Mouse (Mus musculus): ENCODE measurements around the gene Slc16a3. TPM values are rescaled to one million over a fixed set of nuclear protein-coding genes. Genes with fewer than 3 reads are reported as not detected.

Gene Slc16a3
- total and polyA plus RNA-seq, 2 experiments from 2014 or later: 3.6 to 9.0 TPM

- H3K9me3 ChIP-seq (ENCODE audit: low read length): no peaks in the 10 kb centered on the region
- H3K4me3 ChIP-seq (ENCODE audit: low read depth, low read length): no peak overlapping the region
- H3K4me1 ChIP-seq (ENCODE audit: insufficient read depth): no peaks in the 10 kb centered on the region
- H3K9ac ChIP-seq: no peak overlapping the region
- H3K4me2 ChIP-seq (ENCODE audit: low read depth): no peak overlapping the region
- DNase-seq (no peak), ATAC-seq (no peak)
- H3K27me3 ChIP-seq (ENCODE audit: insufficient read depth, low read length): no peaks in the 10 kb centered on the region
- no peaks in the 10 kb centered on the region for H3K36me3 ChIP-seq (ENCODE audit: insufficient read depth)
- WGBS: 47% methylated on average over 4 of the region's 4 CpGs
- no peak overlapping the region for H3K27ac ChIP-seq (ENCODE audit: low read depth, low read length)
- TF ChIP-seq CTCF (IDR thresholded peaks at IDR 0.05; ENCODE audit: low read depth): no peak
Measured at GRCm38 (mm10) chr11:121001966-121002365, 53.7 kb downstream of the Slc16a3 start.

- H3K27ac ChIP-seq (ENCODE audit: low read depth, low read length): no peak overlapping the region
- no peak for ATAC-seq
- no peaks in the 10 kb centered on the region for H3K4me1 ChIP-seq (ENCODE audit: insufficient read depth)
- H3K4me3 ChIP-seq (ENCODE audit: low read depth, low read length): no peak overlapping the region
- DNase-seq: no peak
- H3K9ac ChIP-seq: no peak overlapping the region
- WGBS: 57% methylated on average over 5 of the region's 5 CpGs
- H3K9me3 ChIP-seq (ENCODE audit: low read length): no peaks in the 10 kb centered on the region
- no peaks in the 10 kb centered on the region for H3K36me3 ChIP-seq (ENCODE audit: insufficient read depth)
- no peak for TF ChIP-seq CTCF (IDR thresholded peaks at IDR 0.05; ENCODE audit: low read depth)
- H3K4me2 ChIP-seq (ENCODE audit: low read depth): no peak overlapping the region
- no peaks in the 10 kb centered on the region for H3K27me3 ChIP-seq (ENCODE audit: insufficient read depth, low read length)
Measured at GRCm38 (mm10) chr11:121004281-121004680, 56.0 kb downstream of the Slc16a3 start.

GRCm38 (mm10) chr11:121006184-121006583 lies 57.9 kb downstream of the Slc16a3 start:
- Histone ChIP-seq H3K4me2 (ENCODE audit: low read depth) (no peak overlapping the region), H3K27ac (ENCODE audit: low read depth, low read length) (no peak overlapping the region), H3K9me3 (ENCODE audit: low read length) (no peaks in the 10 kb centered on the region), H3K4me3 (ENCODE audit: low read depth, low read length) (no peak overlapping the region), H3K27me3 (ENCODE audit: insufficient read depth, low read length) (no peaks in the 10 kb centered on the region), H3K4me1 (ENCODE audit: insufficient read depth) (no peaks in the 10 kb centered on the region), H3K36me3 (ENCODE audit: insufficient read depth) (no peaks in the 10 kb centered on the region), H3K9ac (no peak overlapping the region)
- DNase-seq (no peak), ATAC-seq (no peak)
- WGBS: 85% methylated on average over 6 of the region's 6 CpGs
- no peak for TF ChIP-seq CTCF (IDR thresholded peaks at IDR 0.05; ENCODE audit: low read depth)

- ATAC-seq (no peak), DNase-seq (no peak)
- H3K4me3 ChIP-seq (ENCODE audit: low read depth, low read length): no peak overlapping the region
- H3K4me1 ChIP-seq (ENCODE audit: insufficient read depth): no peaks in the 10 kb centered on the region
- no peaks in the 10 kb centered on the region for H3K9me3 ChIP-seq (ENCODE audit: low read length)
- WGBS: 95% methylated on average over 3 of the region's 3 CpGs
- no peak overlapping the region for H3K27ac ChIP-seq (ENCODE audit: low read depth, low read length)
- no peaks in the 10 kb centered on the region for H3K27me3 ChIP-seq (ENCODE audit: insufficient read depth, low read length)
- H3K4me2 ChIP-seq (ENCODE audit: low read depth): no peak overlapping the region
- no peak overlapping the region for H3K9ac ChIP-seq
- no peak for TF ChIP-seq CTCF (IDR thresholded peaks at IDR 0.05; ENCODE audit: low read depth)
- no peaks in the 10 kb centered on the region for H3K36me3 ChIP-seq (ENCODE audit: insufficient read depth)
Measured at GRCm38 (mm10) chr11:121010044-121010755, 61.9 kb downstream of the Slc16a3 start.

Other genes starting within 250 kb of the Slc16a3 start
- 28.5 and 52.1 TPM in 2 replicates for gene Cenpx, start 234.7 kb upstream of the Slc16a3 start, total RNA-seq (2014; rRNA removed)
- gene Cenpx, start 234.7 kb upstream of the Slc16a3 start, polyA plus RNA-seq (2015; fragmentation: Nextera tagmentation; extraction: Ambion mirVana): 91.3 and 114 TPM in 2 replicates
- 57.6 and 58.4 TPM in 2 replicates for gene Lrrc45, start 234.6 kb upstream of the Slc16a3 start, total RNA-seq (2014; rRNA removed)
- gene Lrrc45, start 234.6 kb upstream of the Slc16a3 start, polyA plus RNA-seq (2015; fragmentation: Nextera tagmentation; extraction: Ambion mirVana): 31.0 and 41.0 TPM in 2 replicates
- 598 and 666 TPM in 2 replicates for gene Rac3, start 227.0 kb upstream of the Slc16a3 start, total RNA-seq (2014; rRNA removed)
- gene Rac3, start 227.0 kb upstream of the Slc16a3 start, polyA plus RNA-seq (2015; fragmentation: Nextera tagmentation; extraction: Ambion mirVana): 681 and 697 TPM in 2 replicates
- 7.2 and 13.2 TPM in 2 replicates for gene Dcxr, start 221.2 kb upstream of the Slc16a3 start, total RNA-seq (2014; rRNA removed)
- 11.2 and 12.7 TPM in 2 replicates for gene Dcxr, start 221.2 kb upstream of the Slc16a3 start, polyA plus RNA-seq (2015; fragmentation: Nextera tagmentation; extraction: Ambion mirVana)
- 3.6 and 4.8 TPM in 2 replicates for gene Cbr2, start 216.4 kb upstream of the Slc16a3 start, total RNA-seq (2014; rRNA removed)
- 3.1 and 4.9 TPM in 2 replicates for gene Cbr2, start 216.4 kb upstream of the Slc16a3 start, polyA plus RNA-seq (2015; fragmentation: Nextera tagmentation; extraction: Ambion mirVana)
- 0.95 and 1.8 TPM in 2 replicates for gene Hmga1b, start 185.7 kb upstream of the Slc16a3 start, total RNA-seq (2014; rRNA removed)
- gene Hmga1b, start 185.7 kb upstream of the Slc16a3 start, polyA plus RNA-seq (2015; fragmentation: Nextera tagmentation; extraction: Ambion mirVana): 1.6 and 1.7 TPM in 2 replicates
- gene Rfng, start 164.3 kb upstream of the Slc16a3 start, total RNA-seq (2014; rRNA removed): 61.9 and 82.8 TPM in 2 replicates
- 114 and 125 TPM in 2 replicates for gene Rfng, start 164.3 kb upstream of the Slc16a3 start, polyA plus RNA-seq (2015; fragmentation: Nextera tagmentation; extraction: Ambion mirVana)
- 228 and 240 TPM in 2 replicates for gene Gps1, start 164.2 kb upstream of the Slc16a3 start, total RNA-seq (2014; rRNA removed)
- 240 and 244 TPM in 2 replicates for gene Gps1, start 164.2 kb upstream of the Slc16a3 start, polyA plus RNA-seq (2015; fragmentation: Nextera tagmentation; extraction: Ambion mirVana)
- gene Dus1l, start 152.1 kb upstream of the Slc16a3 start, total RNA-seq (2014; rRNA removed): 43.0 and 52.0 TPM in 2 replicates
- 36.1 and 38.6 TPM in 2 replicates for gene Dus1l, start 152.1 kb upstream of the Slc16a3 start, polyA plus RNA-seq (2015; fragmentation: Nextera tagmentation; extraction: Ambion mirVana)
- gene Fasn, start 123.9 kb upstream of the Slc16a3 start, total RNA-seq (2014; rRNA removed): 328 and 364 TPM in 2 replicates
- gene Fasn, start 123.9 kb upstream of the Slc16a3 start, polyA plus RNA-seq (2015; fragmentation: Nextera tagmentation; extraction: Ambion mirVana): 72.5 and 75.6 TPM in 2 replicates
- gene Ccdc57, start 15.6 kb upstream of the Slc16a3 start, total RNA-seq (2014; rRNA removed): 8.8 and 11.6 TPM in 2 replicates
- 4.9 and 6.9 TPM in 2 replicates for gene Ccdc57, start 15.6 kb upstream of the Slc16a3 start, polyA plus RNA-seq (2015; fragmentation: Nextera tagmentation; extraction: Ambion mirVana)
- 77.9 and 107 TPM in 2 replicates for gene Csnk1d, start 42.9 kb downstream of the Slc16a3 start, total RNA-seq (2014; rRNA removed)
- gene Csnk1d, start 42.9 kb downstream of the Slc16a3 start, polyA plus RNA-seq (2015; fragmentation: Nextera tagmentation; extraction: Ambion mirVana): 84.8 and 108 TPM in 2 replicates
- gene Cd7, start 90.9 kb downstream of the Slc16a3 start, total RNA-seq (2014; rRNA removed): not detected in 2 replicates
- gene Cd7, start 90.9 kb downstream of the Slc16a3 start, polyA plus RNA-seq (2015; fragmentation: Nextera tagmentation; extraction: Ambion mirVana): not detected in 2 replicates
- gene Sectm1b, start 115.1 kb downstream of the Slc16a3 start, total RNA-seq (2014; rRNA removed): not detected in 2 replicates
- not detected in 2 replicates for gene Sectm1b, start 115.1 kb downstream of the Slc16a3 start, polyA plus RNA-seq (2015; fragmentation: Nextera tagmentation; extraction: Ambion mirVana)
- not detected in 2 replicates for gene Sectm1a, start 132.7 kb downstream of the Slc16a3 start, total RNA-seq (2014; rRNA removed)
- not detected in 2 replicates for gene Sectm1a, start 132.7 kb downstream of the Slc16a3 start, polyA plus RNA-seq (2015; fragmentation: Nextera tagmentation; extraction: Ambion mirVana)
- not detected in 2 replicates for gene Tex19.2, start 170.2 kb downstream of the Slc16a3 start, total RNA-seq (2014; rRNA removed)
- gene Tex19.2, start 170.2 kb downstream of the Slc16a3 start, polyA plus RNA-seq (2015; fragmentation: Nextera tagmentation; extraction: Ambion mirVana): not detected in 2 replicates
- not detected in 2 replicates for gene Tex19.1, start 197.7 kb downstream of the Slc16a3 start, total RNA-seq (2014; rRNA removed)
- not detected in 2 replicates for gene Tex19.1, start 197.7 kb downstream of the Slc16a3 start, polyA plus RNA-seq (2015; fragmentation: Nextera tagmentation; extraction: Ambion mirVana)
- gene Uts2r, start 211.8 kb downstream of the Slc16a3 start, total RNA-seq (2014; rRNA removed): 0.33 and 1.1 TPM in 2 replicates
- 0.43 and 0.77 TPM in 2 replicates for gene Uts2r, start 211.8 kb downstream of the Slc16a3 start, polyA plus RNA-seq (2015; fragmentation: Nextera tagmentation; extraction: Ambion mirVana)